Mouse (Mus musculus): Measurements from ENCODE around the gene Lnpep. TPM values are rescaled to one million over a fixed set of nuclear protein-coding genes. Genes with fewer than 3 reads are reported as not detected.
"Not testable (repeated sequence)": the region's sequence is repeated elsewhere in the genome, so short reads cannot be mapped to it uniquely, and the experiment has no call there.

Lnpep gene
- polyA plus RNA-seq, 1 experiment from 2014 or later = 17.9 TPM

DNA sequence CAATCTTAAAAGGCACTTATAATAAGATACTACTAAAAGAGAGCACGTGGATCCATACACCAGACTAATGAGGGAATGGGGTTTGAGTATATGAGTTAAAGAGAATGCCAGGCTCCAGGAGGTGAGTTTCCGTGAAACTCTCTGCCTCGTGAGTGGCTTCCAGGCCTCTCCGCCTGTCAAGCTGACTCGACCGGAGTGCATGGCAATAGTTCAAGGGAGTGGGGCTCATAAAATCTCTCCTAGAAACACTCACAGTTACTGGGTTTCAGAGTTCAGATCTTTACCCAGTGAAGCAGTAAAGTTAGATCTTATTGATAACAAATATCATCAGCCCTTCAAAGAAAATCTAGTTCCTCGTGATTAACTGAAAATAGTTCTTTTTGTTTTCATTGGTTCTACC is 128.1 kb downstream of the Lnpep start:
- DNase-seq (ENCODE audit: low spot score) = no peak

GRCm38 (mm10) chr17:17496234-17496633 is 128.6 kb downstream of the Lnpep start:
- DNase-seq (ENCODE audit: low spot score) = not testable (repeated sequence)

- no peak for DNase-seq (ENCODE audit: low spot score)
Measured at GRCm38 (mm10) chr17:17492116-17492515, 132.7 kb downstream of the Lnpep start.

DNA sequence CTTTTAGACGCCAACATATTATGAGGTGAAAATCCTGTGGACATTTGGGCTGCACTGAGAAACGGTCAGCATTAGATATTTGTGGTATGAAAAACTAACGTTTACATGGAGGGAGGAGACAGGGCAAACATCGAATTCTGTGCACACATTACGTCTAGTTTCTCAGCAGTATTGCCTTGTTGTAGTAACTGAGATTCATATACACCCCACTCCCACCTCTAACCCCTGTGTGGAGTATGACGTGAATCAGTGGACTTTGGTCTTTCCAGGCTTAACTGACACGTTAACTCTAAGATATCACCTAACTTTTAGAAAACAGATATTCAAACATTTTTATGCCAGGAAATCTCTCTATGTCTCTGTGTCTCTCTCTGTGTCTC is 133.2 kb downstream of the Lnpep start:
- no peak for DNase-seq (ENCODE audit: low spot score)

DNA sequence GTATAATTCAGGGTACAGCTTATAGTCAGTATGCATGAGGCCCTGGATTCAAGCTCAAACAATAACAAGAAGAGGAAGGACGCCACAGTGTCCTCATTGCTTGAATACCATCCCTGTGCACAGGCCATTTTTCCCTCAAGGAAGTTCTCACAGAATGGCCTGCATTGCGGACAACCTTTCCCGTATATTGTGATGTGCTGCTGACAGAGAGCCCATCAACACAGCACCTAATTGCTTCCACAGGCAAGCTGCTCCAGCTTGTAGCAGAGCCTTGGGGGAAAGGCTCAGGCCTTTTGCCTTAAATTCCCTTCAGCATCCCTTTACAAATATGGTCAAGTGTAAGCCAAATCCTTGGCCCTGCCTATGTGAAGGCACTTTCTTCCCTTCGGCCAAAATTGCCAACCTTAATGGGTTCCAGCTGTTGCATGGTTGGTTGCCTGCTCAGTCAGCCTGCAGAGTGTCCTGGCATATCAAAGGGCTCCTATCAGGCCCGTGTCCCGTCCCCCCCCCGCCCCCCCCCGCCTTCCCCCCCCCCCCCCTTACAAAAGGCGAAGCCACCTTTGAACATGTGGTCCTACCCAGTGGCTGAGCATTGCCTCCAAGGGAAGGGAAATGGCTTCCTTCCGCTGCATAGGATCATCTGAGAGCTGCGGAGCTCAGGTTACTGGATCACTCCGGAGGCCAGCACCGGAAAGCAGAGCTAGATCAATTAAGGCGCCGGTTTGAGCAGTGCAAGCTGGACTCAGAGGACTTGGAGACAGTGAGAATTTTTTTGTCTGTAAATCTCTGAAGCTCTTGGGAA is 133.8 kb downstream of the Lnpep start:
- DNase-seq (ENCODE audit: low spot score) = no peak

DNA sequence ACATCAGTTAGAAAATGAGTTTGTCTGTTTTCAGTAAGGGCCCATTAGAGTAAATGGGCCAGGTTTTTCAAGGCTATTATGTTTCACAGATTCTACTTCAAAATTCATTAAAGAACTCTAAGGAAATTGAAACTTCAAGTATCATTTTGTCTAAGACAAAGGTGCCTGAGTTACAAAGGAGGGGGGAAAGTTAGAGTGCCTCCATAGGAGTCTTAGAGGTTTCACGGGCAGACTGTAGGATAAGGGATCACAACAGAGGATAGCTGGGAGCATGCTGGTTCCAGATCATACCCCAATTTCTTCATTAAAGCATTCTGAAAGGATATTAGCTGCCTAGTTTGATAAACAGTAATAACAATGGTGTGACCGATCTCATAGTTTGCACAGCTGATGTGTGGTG is 139.1 kb downstream of the Lnpep start:
- no peak for DNase-seq (ENCODE audit: low spot score)

Other genes starting within 250 kb of the Lnpep start
- gene Lix1, start 222.4 kb downstream of the Lnpep start, polyA plus RNA-seq (2015; fragmentation: Nextera tagmentation; extraction: Ambion mirVana) = 0.24 and 0.36 TPM in 2 replicates
- gene Vmn2r90, start 78.7 kb upstream of the Lnpep start, polyA plus RNA-seq (2015; fragmentation: Nextera tagmentation; extraction: Ambion mirVana) = not detected in 2 replicates
- gene Spaca6, start 202.1 kb upstream of the Lnpep start, polyA plus RNA-seq (2015; fragmentation: Nextera tagmentation; extraction: Ambion mirVana) = 5.5 and 8.0 TPM in 2 replicates
- gene Has1, start 230.2 kb upstream of the Lnpep start, polyA plus RNA-seq (2015; fragmentation: Nextera tagmentation; extraction: Ambion mirVana) = 0.36 and 0.40 TPM in 2 replicates